Mouse (Mus musculus): ENCODE data around the gene Olfr1156.

Gene Olfr1156

GRCm38 (mm10) chr2:87953000-87953399, at the start of gene Olfr1156:
Gene Olfr1156 (minus strand): TSS chr2:87953100.
- DNase-seq: no peak

GRCm38 (mm10) chr2:87989813-87990212, 36.9 kb upstream of the Olfr1156 start, which contains the start of gene Olfr1158:
Gene Olfr1158 (plus strand): TSS chr2:87990113.
- no peak for DNase-seq

GRCm38 (mm10) chr2:87974563-87974962, 21.7 kb upstream of the Olfr1156 start, which contains the start of gene Olfr74:
Gene Olfr74 (minus strand): TSS chr2:87974663.
- no peak for DNase-seq

- DNase-seq: no peak
Measured at GRCm38 (mm10) chr2:87968199-87968598, 15.3 kb upstream of the Olfr1156 start, which contains the start of gene Olfr1157. Gene Olfr1157 (minus strand): TSS chr2:87968299.

- DNase-seq: no peak
Measured at GRCm38 (mm10) chr2:87945037-87945436, 7.9 kb downstream of the Olfr1156 start, which contains the start of gene Olfr1155. Gene Olfr1155 (minus strand): TSS chr2:87945137.

- no peak for DNase-seq
Measured at GRCm38 (mm10) chr2:87905066-87905465, 47.8 kb downstream of the Olfr1156 start, which contains the start of gene Olfr1154. Gene Olfr1154 (minus strand): TSS chr2:87905166.

Measured in lung, postnatal 4 days (tissue).